Mouse (Mus musculus): ENCODE results near the gene Manea.

DNA sequence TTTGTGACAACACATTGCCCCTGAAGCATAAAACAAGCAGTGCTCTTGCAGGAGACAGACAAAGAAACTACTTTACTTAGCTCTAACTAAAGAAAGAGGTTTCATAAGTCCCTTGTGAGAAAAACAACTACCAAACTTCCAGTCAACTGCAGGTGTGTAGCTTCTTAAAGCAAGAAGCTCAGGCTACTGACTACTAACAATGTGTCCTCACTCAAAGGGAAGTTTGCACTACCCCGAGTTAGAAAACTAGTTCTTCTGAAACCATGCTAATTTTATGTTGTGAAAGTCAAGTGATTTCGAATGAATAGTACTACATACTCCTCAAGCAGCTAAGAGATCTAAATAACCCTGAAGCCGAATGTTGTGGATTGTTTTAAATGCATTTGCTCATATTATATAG lies 1.6 kb downstream of the Manea start:
- TF ChIP-seq CTCF (IDR thresholded peaks at IDR 0.05; ENCODE audit: control insufficient read depth, insufficient read depth, insufficient read length) = no peak
- TF ChIP-seq MAX (IDR thresholded peaks at IDR 0.05) = no peak
- no peak for TF ChIP-seq USF1 (IDR thresholded peaks at IDR 0.05; ENCODE audit: low read depth)
- no peak for TF ChIP-seq FOSL1 (IDR thresholded peaks at IDR 0.05; ENCODE audit: insufficient read depth, low read length, poor library complexity, severe bottlenecking)
- no peak for TF ChIP-seq MYOG (IDR thresholded peaks at IDR 0.05; ENCODE audit: control insufficient read depth, extremely low read depth, insufficient read length)
- no peak for TF ChIP-seq CEBPB (IDR thresholded peaks at IDR 0.05; ENCODE audit: low read depth)
- TF ChIP-seq MYOD1 (IDR thresholded peaks at IDR 0.05; ENCODE audit: control insufficient read depth, insufficient read length, low read depth) = no peak

All from C2C12 (cell line).